Mouse (Mus musculus): ENCODE measurements around the gene Xylt2. TPM values are rescaled to one million over a fixed set of nuclear protein-coding genes. Genes with fewer than 3 reads are reported as not detected.
"Not testable (repeated sequence)": the region's sequence is repeated elsewhere in the genome, so short reads cannot be mapped to it uniquely, and the experiment has no call there.

Gene Xylt2
- polyA plus RNA-seq, 1 experiment from 2014 or later: 31.5 TPM

DNA sequence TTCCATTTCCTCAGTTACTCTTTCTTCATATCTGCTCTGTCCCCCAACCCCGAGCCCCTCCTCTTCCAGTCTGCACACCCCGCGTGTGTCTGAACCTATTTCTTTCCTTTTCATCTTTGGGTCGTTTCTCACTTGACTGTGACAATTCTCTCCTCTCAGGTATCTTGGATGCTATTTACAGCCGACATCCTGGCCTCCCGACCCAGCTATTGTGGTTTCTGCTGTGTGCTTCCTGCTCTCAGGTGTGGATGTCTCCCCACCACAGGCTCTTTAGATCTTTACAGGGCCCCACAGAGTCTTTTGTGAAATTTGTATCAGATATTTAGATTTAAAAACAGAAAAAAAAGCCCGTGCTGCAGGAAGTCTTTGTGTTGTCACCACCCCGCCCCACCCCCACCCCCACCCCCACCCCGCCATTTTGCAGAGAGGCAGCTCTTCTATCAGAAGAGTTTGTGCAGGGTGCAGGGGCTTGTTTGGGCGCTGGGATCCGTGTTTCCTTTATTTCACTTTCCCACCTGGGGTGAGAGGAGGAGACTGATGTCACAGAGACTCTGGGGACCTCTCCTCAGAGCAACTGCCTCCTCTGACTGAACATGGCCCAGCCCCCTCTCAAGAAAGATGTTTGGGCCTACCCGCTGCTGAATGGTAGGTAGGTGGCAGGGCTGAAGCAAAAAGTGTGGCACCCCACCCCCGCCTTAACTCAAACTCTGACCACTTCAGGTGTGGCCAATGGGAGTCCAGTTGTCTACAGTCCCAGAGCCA lies 20.6 kb upstream of the Xylt2 start:
- TF ChIP-seq CTCF (IDR thresholded peaks at IDR 0.05; ENCODE audit: low read depth): no peak
- Histone ChIP-seq H3K4me2 (no peak overlapping the region), H3K27ac (ENCODE audit: low read depth) (no peak overlapping the region), H3K9ac (no peak overlapping the region), H3K27me3 (ENCODE audit: insufficient read depth, low read length) (0 out of 2 replicates have a peak, but pooled peaks cover 4% of the 10 kb centered on the region), H3K9me3 (ENCODE audit: low read depth, low read length) (no peaks in the 10 kb centered on the region), H3K36me3 (ENCODE audit: insufficient read depth) (no peaks in the 10 kb centered on the region), H3K4me3 (ENCODE audit: low read depth, low read length) (no peak overlapping the region), H3K4me1 (ENCODE audit: insufficient read depth) (peaks cover 3% of the 10 kb centered on the region; the same call in 1 of the 2 replicates)
- no peak for DNase-seq
- ATAC-seq (ENCODE audit: insufficient read depth): 0 out of 2 replicates have a peak, but pooled peaks have one; percentile 28
- WGBS: 43% methylated on average over 13 of the region's 13 CpGs

DNA sequence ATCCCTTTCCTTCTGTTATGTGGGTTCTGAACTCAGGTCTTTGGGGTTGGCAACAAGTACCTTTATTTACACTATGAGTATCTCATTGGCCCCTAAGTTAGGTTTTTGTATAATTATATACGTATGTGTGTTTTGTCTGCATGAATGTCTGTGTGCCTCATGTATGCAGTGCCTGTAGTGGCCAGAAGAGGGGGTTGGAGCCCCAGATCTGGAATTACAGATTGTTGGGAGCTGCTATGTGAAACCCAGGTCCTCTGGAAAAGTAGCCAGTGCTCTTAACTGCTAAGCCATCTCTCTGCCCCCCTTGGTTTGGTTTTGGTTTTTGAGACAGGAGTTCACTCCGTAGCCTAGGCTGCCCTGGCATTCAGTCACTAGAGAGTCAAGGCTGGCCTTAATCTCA lies 19.8 kb upstream of the Xylt2 start:
- Histone ChIP-seq H3K9ac (no peak overlapping the region), H3K4me2 (no peak overlapping the region), H3K36me3 (ENCODE audit: insufficient read depth) (no peaks in the 10 kb centered on the region), H3K27ac (ENCODE audit: low read depth) (no peak overlapping the region), H3K4me1 (ENCODE audit: insufficient read depth) (peaks cover 2% of the 10 kb centered on the region; the same call in 1 of the 2 replicates), H3K4me3 (ENCODE audit: low read depth, low read length) (no peak overlapping the region), H3K9me3 (ENCODE audit: low read depth, low read length) (no peaks in the 10 kb centered on the region), H3K27me3 (ENCODE audit: insufficient read depth, low read length) (0 out of 2 replicates have a peak, but pooled peaks cover 4% of the 10 kb centered on the region)
- ATAC-seq (ENCODE audit: insufficient read depth) (no peak), DNase-seq (no peak)
- WGBS: 91% methylated on average over 2 of the region's 2 CpGs
- peak; percentile 33; the same call in 1 of the 2 replicates for TF ChIP-seq CTCF (IDR thresholded peaks at IDR 0.05; ENCODE audit: low read depth)

DNA sequence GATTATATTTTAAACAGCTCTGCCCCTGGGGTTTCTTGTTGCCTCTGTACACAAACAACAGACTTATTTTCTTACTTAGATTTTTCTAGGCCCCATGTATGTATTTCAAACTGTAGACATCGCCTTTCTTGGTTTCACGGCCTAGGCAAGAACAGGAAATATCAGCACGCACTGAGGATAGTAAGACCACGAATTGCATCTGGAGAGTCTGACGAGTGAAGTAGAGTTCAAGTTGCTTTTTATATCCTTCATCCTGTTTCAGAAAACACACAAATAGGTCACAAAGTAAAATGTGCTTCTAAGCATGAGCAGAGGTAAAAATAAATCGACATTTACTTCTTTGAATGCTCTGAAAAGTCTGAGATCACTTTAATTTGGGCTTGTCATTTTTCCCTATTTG lies 18.2 kb upstream of the Xylt2 start:
- no peaks in the 10 kb centered on the region for H3K9me3 ChIP-seq (ENCODE audit: low read depth, low read length)
- DNase-seq: no peak
- no peaks in the 10 kb centered on the region for H3K27me3 ChIP-seq (ENCODE audit: insufficient read depth, low read length)
- no peaks in the 10 kb centered on the region for H3K4me1 ChIP-seq (ENCODE audit: insufficient read depth)
- H3K36me3 ChIP-seq (ENCODE audit: insufficient read depth): no peaks in the 10 kb centered on the region
- no peak for TF ChIP-seq CTCF (IDR thresholded peaks at IDR 0.05; ENCODE audit: low read depth)
- H3K4me2 ChIP-seq: no peak overlapping the region
- H3K9ac ChIP-seq: no peak overlapping the region
- H3K27ac ChIP-seq (ENCODE audit: low read depth): no peak overlapping the region
- WGBS: 64% methylated on average over 6 of the region's 6 CpGs
- ATAC-seq (ENCODE audit: insufficient read depth): no peak
- no peak overlapping the region for H3K4me3 ChIP-seq (ENCODE audit: low read depth, low read length)

DNA sequence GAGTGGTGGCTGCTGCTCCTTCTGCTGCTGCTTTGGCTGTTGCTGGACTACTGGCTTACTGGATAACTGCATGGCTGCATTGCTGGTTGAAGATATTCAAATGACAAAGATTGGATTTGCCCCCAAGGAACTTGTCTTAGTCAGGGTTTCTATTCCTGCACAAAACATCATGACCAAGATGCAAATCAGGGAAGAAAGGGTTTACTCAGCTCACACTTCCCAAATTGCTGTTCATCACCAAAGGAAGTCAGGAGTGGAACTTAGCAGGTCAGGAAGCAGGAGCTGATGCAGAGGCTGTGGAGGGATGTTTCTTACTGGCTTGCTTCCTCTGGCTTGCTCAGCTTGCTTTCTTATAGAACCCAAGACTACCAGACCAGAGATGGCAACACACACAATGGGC lies 15.2 kb upstream of the Xylt2 start:
- not testable (repeated sequence) for DNase-seq; ATAC-seq (ENCODE audit: insufficient read depth); H3K27ac ChIP-seq (ENCODE audit: low read depth); H3K9ac ChIP-seq; H3K4me1 ChIP-seq (ENCODE audit: insufficient read depth); H3K4me3 ChIP-seq (ENCODE audit: low read depth, low read length); H3K9me3 ChIP-seq (ENCODE audit: low read depth, low read length); H3K27me3 ChIP-seq (ENCODE audit: insufficient read depth, low read length); H3K4me2 ChIP-seq; H3K36me3 ChIP-seq (ENCODE audit: insufficient read depth)

DNA sequence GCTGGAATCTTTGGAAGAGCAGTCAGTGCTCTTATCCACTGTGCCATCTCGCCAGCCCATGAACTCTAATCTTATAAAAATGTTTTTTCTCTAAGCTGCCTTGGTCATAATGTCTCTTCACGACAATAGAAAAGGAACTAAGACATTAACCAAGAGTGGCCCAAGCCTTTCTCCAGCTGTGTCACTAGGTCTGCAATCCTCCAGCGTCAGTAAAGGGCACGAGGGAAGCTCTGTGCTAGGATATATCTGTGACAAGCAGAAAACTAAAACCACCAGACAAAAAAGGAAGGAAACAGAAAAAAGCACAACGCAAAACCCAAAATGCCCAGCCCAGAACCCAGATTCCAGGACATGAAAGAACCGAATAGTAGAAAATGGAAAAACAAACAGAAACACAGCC lies 9.9 kb upstream of the Xylt2 start:
- Histone ChIP-seq H3K27me3 (ENCODE audit: insufficient read depth, low read length) (no peaks in the 10 kb centered on the region), H3K4me2 (no peak overlapping the region), H3K9ac (no peak overlapping the region), H3K36me3 (ENCODE audit: insufficient read depth) (no peaks in the 10 kb centered on the region), H3K4me1 (ENCODE audit: insufficient read depth) (no peaks in the 10 kb centered on the region), H3K4me3 (ENCODE audit: low read depth, low read length) (no peak overlapping the region), H3K27ac (ENCODE audit: low read depth) (no peak overlapping the region), H3K9me3 (ENCODE audit: low read depth, low read length) (no peaks in the 10 kb centered on the region)
- DNase-seq: no peak
- 79% methylated on average over 6 of the region's 6 CpGs for WGBS
- ATAC-seq (ENCODE audit: insufficient read depth): no peak
- TF ChIP-seq CTCF (IDR thresholded peaks at IDR 0.05; ENCODE audit: low read depth): no peak

DNA sequence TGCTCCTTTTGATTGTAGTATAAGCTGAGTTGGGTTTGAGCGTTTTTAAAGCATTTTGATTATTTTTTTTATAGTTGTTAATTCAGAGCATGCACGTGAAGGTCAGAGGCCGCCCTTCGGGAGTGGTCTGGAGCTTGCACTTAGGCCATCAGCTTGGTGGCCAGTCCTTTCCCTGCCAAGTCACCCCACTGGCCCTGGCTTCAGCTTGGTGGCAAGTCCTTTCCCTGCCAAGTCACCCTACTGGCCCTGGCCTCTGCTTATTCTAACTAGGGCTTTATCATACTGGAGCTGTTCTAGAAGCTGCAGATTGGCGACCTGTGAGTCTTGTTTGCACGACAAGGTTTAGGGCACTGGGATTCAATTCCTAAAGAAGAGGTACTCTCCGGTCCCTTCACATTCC lies 5.1 kb upstream of the Xylt2 start:
- Histone ChIP-seq H3K4me1 (ENCODE audit: insufficient read depth) (no peaks in the 10 kb centered on the region; the same call in 1 of the 2 replicates), H3K9me3 (ENCODE audit: low read depth, low read length) (no peaks in the 10 kb centered on the region), H3K4me3 (ENCODE audit: low read depth, low read length) (no peak overlapping the region), H3K4me2 (no peak overlapping the region), H3K36me3 (ENCODE audit: insufficient read depth) (no peaks in the 10 kb centered on the region), H3K27ac (ENCODE audit: low read depth) (no peak overlapping the region), H3K9ac (no peak overlapping the region), H3K27me3 (ENCODE audit: insufficient read depth, low read length) (no peaks in the 10 kb centered on the region)
- no peak for ATAC-seq (ENCODE audit: insufficient read depth)
- 67% methylated on average over 7 of the region's 7 CpGs for WGBS
- TF ChIP-seq CTCF (IDR thresholded peaks at IDR 0.05; ENCODE audit: low read depth): no peak
- DNase-seq: no peak

DNA sequence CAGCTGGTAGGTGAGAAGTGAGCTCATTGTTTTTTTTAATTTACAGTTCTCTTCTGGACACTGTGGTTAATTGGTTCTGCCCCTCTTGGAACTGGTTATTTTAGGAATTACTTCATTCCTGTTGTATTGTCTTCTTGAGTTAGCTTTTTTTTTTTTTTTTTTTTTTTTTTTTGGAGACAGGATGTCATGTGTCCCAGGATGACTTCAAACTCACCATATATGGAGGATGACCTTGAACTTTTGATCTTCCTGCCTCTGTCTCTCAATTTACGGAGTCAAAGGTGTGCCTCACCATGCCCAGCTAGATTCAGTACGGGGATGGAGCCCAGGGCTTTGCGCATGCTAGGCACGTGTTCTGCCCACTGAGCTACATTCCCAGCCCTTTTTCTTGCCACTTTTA lies 4.3 kb upstream of the Xylt2 start:
- Histone ChIP-seq H3K27me3 (ENCODE audit: insufficient read depth, low read length) (no peaks in the 10 kb centered on the region), H3K4me2 (no peak overlapping the region), H3K36me3 (ENCODE audit: insufficient read depth) (no peaks in the 10 kb centered on the region), H3K4me3 (ENCODE audit: low read depth, low read length) (no peak overlapping the region), H3K9ac (no peak overlapping the region), H3K27ac (ENCODE audit: low read depth) (no peak overlapping the region), H3K9me3 (ENCODE audit: low read depth, low read length) (no peaks in the 10 kb centered on the region), H3K4me1 (ENCODE audit: insufficient read depth) (no peaks in the 10 kb centered on the region; the same call in 1 of the 2 replicates)
- TF ChIP-seq CTCF (IDR thresholded peaks at IDR 0.05; ENCODE audit: low read depth): no peak
- ATAC-seq (ENCODE audit: insufficient read depth): no peak
- no peak for DNase-seq
- 79% methylated on average over 4 of the region's 4 CpGs for WGBS
